Mouse (Mus musculus): ENCODE measurements around the gene Itgae. TPM values are rescaled to one million over a fixed set of nuclear protein-coding genes. Genes with fewer than 3 reads are reported as not detected.

Itgae gene
- polyA plus RNA-seq, 1 experiment from 2014 or later = 0.20 TPM

DNA sequence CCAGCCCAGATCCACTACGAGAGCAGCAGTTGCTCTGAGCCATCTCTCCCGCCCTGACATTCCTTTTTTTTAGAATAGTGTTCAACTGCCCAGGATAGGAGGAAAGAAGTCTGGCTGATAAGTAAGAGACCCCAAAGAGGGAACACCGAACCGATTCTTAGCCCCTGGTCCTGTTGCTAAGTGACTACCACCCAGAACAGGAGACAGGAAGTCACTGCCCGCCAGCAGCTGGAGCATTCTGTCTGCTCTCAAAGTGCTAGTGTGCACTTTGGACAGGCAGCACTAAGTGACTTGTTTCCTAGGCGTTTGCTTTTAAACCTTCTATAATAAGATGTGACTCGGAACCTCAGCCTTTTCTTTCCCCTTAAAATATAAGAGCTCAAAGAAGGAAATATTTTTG is 5.0 kb upstream of the Itgae start:
- Histone ChIP-seq H3K27ac (ENCODE audit: low read depth, low read length) (no peak overlapping the region), H3K9me3 (ENCODE audit: control insufficient read depth, low read length) (no peaks in the 10 kb centered on the region), H3K4me3 (ENCODE audit: low read length) (no peak overlapping the region), H3K36me3 (ENCODE audit: control insufficient read depth, insufficient read depth, low read length) (peaks cover 24% of the 10 kb centered on the region), H3K27me3 (ENCODE audit: control insufficient read depth, insufficient read depth, low read length) (no peaks in the 10 kb centered on the region), H3K4me2 (replicated peaks; ENCODE audit: low read depth, low read length) (no peak overlapping the region), H3K4me1 (ENCODE audit: control insufficient read depth, insufficient read depth, low read length) (0 out of 2 replicates have a peak, but pooled peaks cover 2% of the 10 kb centered on the region), H3K9ac (ENCODE audit: low read depth, low read length) (no peak overlapping the region)
- no peak for ATAC-seq (ENCODE audit: low FRiP score, low TSS enrichment)
- WGBS = 72% methylated on average over 7 of the region's 7 CpGs

DNA sequence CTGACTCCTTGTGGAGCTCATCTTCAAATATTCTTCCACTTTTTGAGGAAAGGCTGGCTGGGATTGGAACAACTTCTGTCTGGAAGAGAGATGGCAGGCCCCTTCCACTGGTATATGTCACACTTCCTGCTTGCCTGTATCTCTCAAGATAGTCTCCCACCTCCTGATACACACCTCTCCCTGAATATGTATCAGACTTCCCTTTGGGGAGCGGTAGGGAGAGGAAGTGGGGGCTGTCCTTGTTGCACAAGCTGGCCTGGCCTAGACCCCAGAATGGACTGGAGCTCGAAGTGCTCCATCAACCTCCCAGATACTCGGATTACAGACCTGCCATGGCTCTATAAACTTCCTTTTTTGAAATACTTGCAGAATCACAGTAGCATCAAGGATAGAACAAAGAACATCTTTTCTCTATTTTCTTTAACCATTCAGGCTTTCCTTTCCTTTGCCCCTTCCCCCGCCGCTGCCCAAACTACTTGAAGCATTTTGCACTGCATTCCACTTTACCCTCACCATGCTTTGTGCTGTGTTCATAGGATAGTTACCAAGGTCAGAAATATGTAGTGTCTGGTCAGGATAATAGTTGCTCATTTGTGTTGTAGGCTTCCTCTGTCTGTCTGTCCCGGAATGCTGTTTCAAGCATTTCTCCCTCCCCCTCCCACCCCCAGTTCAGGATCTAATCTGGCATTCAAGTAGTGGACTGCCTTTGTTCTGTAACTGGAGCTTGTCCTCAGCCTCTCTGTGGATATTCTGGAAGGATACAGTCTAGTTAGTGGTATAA is 2.5 kb upstream of the Itgae start:
- H3K4me3 ChIP-seq (ENCODE audit: low read length) = no peak overlapping the region
- WGBS = 58% methylated on average over 6 of the region's 6 CpGs
- H3K4me2 ChIP-seq (replicated peaks; ENCODE audit: low read depth, low read length) = no peak overlapping the region
- ATAC-seq (ENCODE audit: low FRiP score, low TSS enrichment) = no peak
- no peak overlapping the region for H3K9ac ChIP-seq (ENCODE audit: low read depth, low read length)
- no peak overlapping the region for H3K27ac ChIP-seq (ENCODE audit: low read depth, low read length)
- H3K9me3 ChIP-seq (ENCODE audit: control insufficient read depth, low read length) = no peaks in the 10 kb centered on the region
- peaks cover 6% of the 10 kb centered on the region; the same call in 1 of the 2 replicates for H3K36me3 ChIP-seq (ENCODE audit: control insufficient read depth, insufficient read depth, low read length)
- 0 out of 2 replicates have a peak, but pooled peaks cover 2% of the 10 kb centered on the region for H3K4me1 ChIP-seq (ENCODE audit: control insufficient read depth, insufficient read depth, low read length)
- H3K27me3 ChIP-seq (ENCODE audit: control insufficient read depth, insufficient read depth, low read length) = no peaks in the 10 kb centered on the region

DNA sequence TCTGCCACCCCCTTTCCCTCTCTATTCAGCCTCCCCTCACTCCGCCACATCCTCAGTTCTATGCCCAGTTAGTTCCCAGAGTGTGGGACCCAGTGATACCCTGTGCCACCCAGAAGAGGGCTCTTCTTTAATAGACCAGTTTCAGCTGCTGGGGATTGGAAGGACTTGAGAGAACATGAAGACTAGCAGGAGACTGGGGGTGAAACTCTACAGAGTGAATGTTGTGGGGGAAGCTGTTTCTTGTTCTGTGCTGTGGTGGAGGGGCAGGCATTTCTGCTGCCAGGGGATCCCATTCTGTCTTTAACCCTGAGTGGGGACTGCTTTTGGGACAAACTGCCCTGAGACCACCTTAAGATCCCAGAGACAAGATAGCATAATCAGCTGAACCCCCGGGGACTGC is 443 bp downstream of the Itgae start:
- 98% methylated on average over 2 of the region's 2 CpGs for whole genome bisulfite sequencing
- no peak overlapping the region for H3K4me3 ChIP-seq (ENCODE audit: low read length)
- H3K36me3 ChIP-seq (ENCODE audit: control insufficient read depth, insufficient read depth, low read length) = no peaks in the 10 kb centered on the region
- no peaks in the 10 kb centered on the region for H3K27me3 ChIP-seq (ENCODE audit: control insufficient read depth, insufficient read depth, low read length)
- H3K9me3 ChIP-seq (ENCODE audit: control insufficient read depth, low read length) = no peaks in the 10 kb centered on the region
- H3K4me1 ChIP-seq (ENCODE audit: control insufficient read depth, insufficient read depth, low read length) = 0 out of 2 replicates have a peak, but pooled peaks cover 2% of the 10 kb centered on the region
- no peak for ATAC-seq (ENCODE audit: low FRiP score, low TSS enrichment)
- H3K4me2 ChIP-seq (replicated peaks; ENCODE audit: low read depth, low read length) = no peak overlapping the region
- H3K27ac ChIP-seq (ENCODE audit: low read depth, low read length) = no peak overlapping the region
- no peak overlapping the region for H3K9ac ChIP-seq (ENCODE audit: low read depth, low read length)

DNA sequence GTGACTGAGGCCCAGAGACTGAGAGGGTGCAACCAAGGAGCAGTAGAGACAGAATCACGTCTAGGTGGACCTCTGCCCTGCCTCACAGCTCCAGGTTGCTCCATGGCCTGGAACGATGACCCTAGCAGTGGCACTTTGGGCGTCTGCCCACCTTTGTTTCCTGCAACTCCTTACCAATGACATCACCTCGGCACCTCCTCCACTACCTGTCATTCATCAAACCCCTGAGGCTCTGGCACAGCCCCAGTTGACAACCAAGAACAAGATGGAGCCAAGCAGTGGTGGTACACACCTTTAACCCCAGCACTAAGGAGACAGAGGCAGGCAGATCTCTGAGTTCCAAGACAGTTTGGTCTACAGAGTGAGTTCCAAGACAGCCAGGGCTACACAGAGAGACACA is 1.7 kb downstream of the Itgae start:
- WGBS = 67% methylated on average over 4 of the region's 4 CpGs
- H3K4me1 ChIP-seq (ENCODE audit: control insufficient read depth, insufficient read depth, low read length) = 0 out of 2 replicates have a peak, but pooled peaks cover 2% of the 10 kb centered on the region
- ATAC-seq (ENCODE audit: low FRiP score, low TSS enrichment) = no peak

DNA sequence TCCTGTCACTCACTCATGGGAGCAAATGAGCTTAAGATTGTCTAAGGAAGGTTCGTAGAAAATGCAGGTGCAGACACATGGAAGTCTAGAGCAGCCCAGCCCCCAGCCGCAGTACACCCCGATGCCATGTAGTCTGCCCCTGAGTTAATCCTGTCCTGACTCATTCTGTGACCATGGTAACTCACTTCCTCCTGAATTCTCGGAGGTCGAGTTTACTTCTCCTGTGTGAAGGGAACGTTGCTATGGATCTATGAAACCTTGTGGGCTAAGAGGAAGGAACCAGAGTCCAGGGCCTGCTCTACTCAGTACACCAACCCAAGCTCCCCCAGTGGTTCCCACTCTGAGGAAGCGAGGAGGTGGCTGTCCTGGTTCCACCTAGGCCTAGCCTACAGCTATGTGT is 2.5 kb downstream of the Itgae start:
- ATAC-seq (ENCODE audit: low FRiP score, low TSS enrichment) = no peak
- WGBS = 80% methylated on average over 7 of the region's 7 CpGs
- Histone ChIP-seq H3K4me2 (replicated peaks; ENCODE audit: low read depth, low read length) (no peak overlapping the region), H3K4me3 (ENCODE audit: low read length) (no peak overlapping the region), H3K36me3 (ENCODE audit: control insufficient read depth, insufficient read depth, low read length) (no peaks in the 10 kb centered on the region), H3K4me1 (ENCODE audit: control insufficient read depth, insufficient read depth, low read length) (no peaks in the 10 kb centered on the region), H3K9me3 (ENCODE audit: control insufficient read depth, low read length) (no peaks in the 10 kb centered on the region), H3K27me3 (ENCODE audit: control insufficient read depth, insufficient read depth, low read length) (no peaks in the 10 kb centered on the region), H3K27ac (ENCODE audit: low read depth, low read length) (no peak overlapping the region), H3K9ac (ENCODE audit: low read depth, low read length) (no peak overlapping the region)

More for the DNA sequence above, 1.7 kb downstream of the Itgae start:
- Histone ChIP-seq H3K36me3 (ENCODE audit: control insufficient read depth, insufficient read depth, low read length) (no peaks in the 10 kb centered on the region), H3K9me3 (ENCODE audit: control insufficient read depth, low read length) (no peaks in the 10 kb centered on the region), H3K27me3 (ENCODE audit: control insufficient read depth, insufficient read depth, low read length) (no peaks in the 10 kb centered on the region), H3K4me3 (ENCODE audit: low read length) (no peak overlapping the region), H3K4me2 (replicated peaks; ENCODE audit: low read depth, low read length) (no peak overlapping the region), H3K27ac (ENCODE audit: low read depth, low read length) (no peak overlapping the region), H3K9ac (ENCODE audit: low read depth, low read length) (no peak overlapping the region)

DNA sequence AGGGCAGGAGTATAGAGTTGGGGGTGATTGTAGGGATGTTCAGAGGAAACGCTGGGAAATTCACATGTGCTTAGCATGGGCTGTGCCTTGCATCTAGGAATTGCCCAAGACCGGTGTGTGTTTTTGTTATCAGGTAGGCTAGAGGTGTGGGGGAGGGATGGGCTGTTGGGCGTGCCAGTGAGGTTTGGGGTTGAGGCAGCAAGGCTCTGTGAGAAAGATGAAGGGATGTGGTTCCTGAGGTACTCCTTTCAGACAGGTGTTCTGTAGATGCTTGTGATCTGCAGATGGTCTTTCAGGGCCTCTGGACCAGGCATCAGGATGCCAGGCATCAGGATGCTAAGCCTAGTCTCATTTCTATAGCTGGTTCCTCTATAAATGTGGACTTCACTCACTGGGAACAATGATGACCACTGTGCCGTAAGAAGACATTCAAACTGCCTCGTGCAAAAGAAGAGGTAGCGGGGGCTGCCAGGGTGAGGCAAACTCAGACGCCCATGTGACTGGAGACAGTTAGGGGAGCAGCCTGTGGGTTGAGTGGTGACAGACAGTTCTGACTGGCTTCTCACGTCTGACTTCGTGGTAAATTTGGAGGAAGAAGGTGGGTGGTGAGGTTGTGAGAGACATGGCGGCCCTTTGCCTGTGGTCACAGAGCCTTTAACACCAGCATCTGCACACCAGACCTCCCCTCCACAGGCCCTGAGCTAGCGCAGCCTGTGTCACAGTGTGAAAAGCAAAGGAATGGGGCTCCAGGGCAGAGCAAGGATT is 4.0 kb downstream of the Itgae start:
- H3K9ac ChIP-seq (ENCODE audit: low read depth, low read length) = no peak overlapping the region
- H3K4me1 ChIP-seq (ENCODE audit: control insufficient read depth, insufficient read depth, low read length) = no peaks in the 10 kb centered on the region
- H3K36me3 ChIP-seq (ENCODE audit: control insufficient read depth, insufficient read depth, low read length) = no peaks in the 10 kb centered on the region
- H3K4me2 ChIP-seq (replicated peaks; ENCODE audit: low read depth, low read length) = no peak overlapping the region
- no peaks in the 10 kb centered on the region for H3K9me3 ChIP-seq (ENCODE audit: control insufficient read depth, low read length)
- H3K27me3 ChIP-seq (ENCODE audit: control insufficient read depth, insufficient read depth, low read length) = no peaks in the 10 kb centered on the region
- ATAC-seq (ENCODE audit: low FRiP score, low TSS enrichment) = no peak
- no peak overlapping the region for H3K27ac ChIP-seq (ENCODE audit: low read depth, low read length)
- WGBS = 84% methylated on average over 11 of the region's 11 CpGs
- H3K4me3 ChIP-seq (ENCODE audit: low read length) = no peak overlapping the region

DNA sequence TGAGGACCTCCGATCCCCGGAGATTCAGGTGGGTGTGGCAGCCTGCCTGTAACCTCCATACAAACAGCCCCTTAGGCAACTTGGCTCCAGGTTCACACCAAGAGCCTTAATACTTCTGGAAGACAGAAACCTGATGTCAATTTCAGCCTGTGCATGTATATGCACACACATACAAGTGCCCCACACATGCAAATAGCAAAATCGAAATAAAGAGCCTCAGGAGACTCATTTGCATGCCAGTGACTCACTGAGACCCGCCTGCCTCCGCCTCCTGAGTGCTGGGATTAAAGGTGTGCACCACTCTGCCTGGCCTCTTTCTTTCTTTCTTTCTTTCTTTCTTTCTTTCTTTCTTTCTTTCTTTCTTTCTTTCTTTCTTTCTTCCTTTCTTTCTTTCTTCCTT is 8.5 kb downstream of the Itgae start:
- Histone ChIP-seq H3K36me3 (ENCODE audit: control insufficient read depth, insufficient read depth, low read length) (no peaks in the 10 kb centered on the region), H3K4me3 (ENCODE audit: low read length) (no peak overlapping the region), H3K4me1 (ENCODE audit: control insufficient read depth, insufficient read depth, low read length) (no peaks in the 10 kb centered on the region), H3K9me3 (ENCODE audit: control insufficient read depth, low read length) (no peaks in the 10 kb centered on the region), H3K9ac (ENCODE audit: low read depth, low read length) (no peak overlapping the region), H3K27me3 (ENCODE audit: control insufficient read depth, insufficient read depth, low read length) (no peaks in the 10 kb centered on the region), H3K27ac (ENCODE audit: low read depth, low read length) (no peak overlapping the region), H3K4me2 (replicated peaks; ENCODE audit: low read depth, low read length) (no peak overlapping the region)
- WGBS = 69% methylated on average over 5 of the region's 5 CpGs
- no peak for ATAC-seq (ENCODE audit: low FRiP score, low TSS enrichment)

DNA sequence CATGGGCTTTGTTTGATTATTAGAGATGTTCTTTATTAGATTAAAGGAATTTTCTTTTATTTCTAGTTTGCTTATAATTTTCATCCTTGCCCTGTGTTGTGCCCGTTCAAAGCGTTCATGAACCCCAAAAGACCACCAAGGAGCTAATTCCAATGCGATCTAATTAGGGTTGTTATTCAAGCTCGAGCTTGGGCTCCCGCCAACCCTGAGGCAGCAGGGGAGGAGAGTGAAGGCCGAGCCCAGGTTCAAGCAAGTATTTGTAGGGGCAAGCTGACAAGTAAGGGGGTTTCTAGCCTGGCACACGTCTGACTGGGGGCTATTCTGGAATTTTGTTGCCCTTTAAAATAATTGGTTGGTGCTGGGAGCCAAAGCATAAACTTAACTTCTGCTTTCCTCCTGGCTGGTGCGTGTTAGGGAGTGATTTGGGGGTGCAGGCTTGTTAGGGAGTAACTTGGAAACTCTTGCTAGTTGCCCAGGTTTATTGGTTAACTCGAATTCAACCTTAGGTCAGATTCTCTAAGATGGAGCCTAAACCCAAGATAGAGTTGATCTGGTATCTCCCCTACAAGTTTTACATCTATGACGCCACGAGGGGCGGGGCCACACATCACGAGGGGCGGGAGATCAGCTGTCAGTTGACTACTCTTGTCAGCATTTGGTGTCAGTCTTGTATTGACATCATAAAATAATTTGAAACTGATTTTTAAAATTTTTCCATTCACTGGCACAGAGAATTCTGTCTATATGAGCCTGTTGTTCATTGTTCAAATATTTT is 9.8 kb downstream of the Itgae start:
- H3K9me3 ChIP-seq (ENCODE audit: control insufficient read depth, low read length) = no peaks in the 10 kb centered on the region
- H3K4me2 ChIP-seq (replicated peaks; ENCODE audit: low read depth, low read length) = no peak overlapping the region
- H3K27ac ChIP-seq (ENCODE audit: low read depth, low read length) = no peak overlapping the region
- ATAC-seq (ENCODE audit: low FRiP score, low TSS enrichment) = no peak
- H3K4me1 ChIP-seq (ENCODE audit: control insufficient read depth, insufficient read depth, low read length) = no peaks in the 10 kb centered on the region
- no peak overlapping the region for H3K4me3 ChIP-seq (ENCODE audit: low read length)
- no peak overlapping the region for H3K9ac ChIP-seq (ENCODE audit: low read depth, low read length)
- no peaks in the 10 kb centered on the region for H3K36me3 ChIP-seq (ENCODE audit: control insufficient read depth, insufficient read depth, low read length)
- 76% methylated on average over 14 of the region's 14 CpGs for WGBS
- H3K27me3 ChIP-seq (ENCODE audit: control insufficient read depth, insufficient read depth, low read length) = no peaks in the 10 kb centered on the region

Data from kidney, embryonic 14.5 days (tissue).